Mouse (Mus musculus) intestine, embryonic 15.5 days (tissue): ENCODE results near the gene Adamts17. TPM values are rescaled to one million over a fixed set of nuclear protein-coding genes. Genes with fewer than 3 reads are reported as not detected.

Experiments used
- ATAC-seq: fragments of 200-750 bp; cut with Nextera tagmentation; 2 replicates; pipeline ENCODE4 v1.8.0; 2017; ENCODE audit warnings: moderate TSS enrichment, moderate library complexity
- H3K27ac ChIP-seq: fragments of 300-500 bp; sonication (generic); 2 replicates; pipeline ENCODE4 v1.5.1; 2015; ENCODE audit warnings: mild to moderate bottlenecking, inconsistent platforms
- H3K27me3 ChIP-seq: fragments of 300-500 bp; sonication (generic); replicated peaks from 2 replicates; pipeline ENCODE4 v1.6.1; 2015; ENCODE audit warnings: inconsistent platforms
- H3K36me3 ChIP-seq: fragments of 300-500 bp; sonication (generic); 2 replicates; pipeline ENCODE4 v1.6.1; 2015; ENCODE audit warnings: inconsistent platforms
- H3K4me1 ChIP-seq: fragments of 300-500 bp; sonication (generic); replicated peaks from 2 replicates; pipeline ENCODE4 v1.6.1; 2015; ENCODE audit warnings: inconsistent platforms
- H3K4me2 ChIP-seq: fragments of 300-500 bp; sonication (generic); replicated peaks from 2 replicates; pipeline ENCODE4 v1.6.1; 2015; ENCODE audit warnings: mild to moderate bottlenecking, inconsistent platforms
- H3K4me3 ChIP-seq: fragments of 300-500 bp; sonication (generic); replicated peaks from 2 replicates; pipeline ENCODE4 v1.5.1; 2015; ENCODE audit warnings: inconsistent platforms
- H3K9ac ChIP-seq: fragments of 300-500 bp; sonication (generic); 2 replicates; pipeline ENCODE4 v1.6.1; 2015; ENCODE audit warnings: inconsistent platforms
- H3K9me3 ChIP-seq: fragments of 300-500 bp; sonication (generic); 2 replicates; pipeline ENCODE4 v1.6.1; 2016; ENCODE audit warnings: inconsistent platforms
- WGBS: fragments of 180-500 bp; shearing (Covaris S2); methylation state at CpG from one replicate; pipeline ENCODE4 v1.1.7; 2015; 5-methylcytosine and 5-hydroxymethylcytosine counted together
- polyA plus RNA-seq: library from polyadenylated mRNA; unstranded; fragments of >200 nt; fragmentation: Nextera tagmentation; extraction: Ambion mirVana; gene quantifications from 2 replicates; pipeline ENCODE4 v1.2.1, GENCODE M21; 2015

Gene Adamts17
- polyA plus RNA-seq, 1 experiment from 2014 or later, result 3.3 TPM

GRCm38 (mm10) chr7:66936911-66937310 is 97.4 kb downstream of the Adamts17 start:
- no peak for ATAC-seq
- WGBS, result 80% methylated on average over 2 of the region's 2 CpGs
- H3K27me3 ChIP-seq, result no peaks in the 10 kb centered on the region
- peaks cover 11% of the 10 kb centered on the region; the same call in 1 of the 2 replicates for H3K4me1 ChIP-seq
- H3K4me2 ChIP-seq, result no peak overlapping the region
- H3K9ac ChIP-seq, result no peak overlapping the region
- H3K4me3 ChIP-seq, result no peak overlapping the region
- H3K9me3 ChIP-seq, result no peaks in the 10 kb centered on the region
- H3K36me3 ChIP-seq, result no peaks in the 10 kb centered on the region
- H3K27ac ChIP-seq, result no peak overlapping the region

- Histone ChIP-seq H3K4me3 (no peak overlapping the region), H3K4me2 (no peak overlapping the region), H3K9ac (no peak overlapping the region), H3K4me1 (peaks cover 6% of the 10 kb centered on the region; the same call in 1 of the 2 replicates), H3K9me3 (no peaks in the 10 kb centered on the region), H3K27ac (no peak overlapping the region), H3K36me3 (no peaks in the 10 kb centered on the region), H3K27me3 (no peaks in the 10 kb centered on the region)
- WGBS, result 69% methylated on average over 13 of the region's 13 CpGs
- no peak for ATAC-seq
Measured at GRCm38 (mm10) chr7:66938988-66939783, 99.7 kb downstream of the Adamts17 start.

- no peaks in the 10 kb centered on the region for H3K27me3 ChIP-seq
- H3K4me1 ChIP-seq, result peaks cover 4% of the 10 kb centered on the region; the same call in 1 of the 2 replicates
- no peak overlapping the region for H3K9ac ChIP-seq
- no peak for ATAC-seq
- no peaks in the 10 kb centered on the region for H3K36me3 ChIP-seq
- no peaks in the 10 kb centered on the region for H3K9me3 ChIP-seq
- no peak overlapping the region for H3K27ac ChIP-seq
- no peak overlapping the region for H3K4me3 ChIP-seq
- WGBS, result 77% methylated on average over 4 of the region's 4 CpGs
- no peak overlapping the region for H3K4me2 ChIP-seq
Measured at GRCm38 (mm10) chr7:66940761-66941160, 101.2 kb downstream of the Adamts17 start.

GRCm38 (mm10) chr7:66949006-66949405 is 109.5 kb downstream of the Adamts17 start:
- no peak for ATAC-seq
- Histone ChIP-seq H3K9ac (no peak overlapping the region), H3K4me3 (no peak overlapping the region), H3K36me3 (no peaks in the 10 kb centered on the region), H3K27ac (no peak overlapping the region), H3K4me2 (no peak overlapping the region), H3K27me3 (no peaks in the 10 kb centered on the region), H3K9me3 (no peaks in the 10 kb centered on the region), H3K4me1 (no peaks in the 10 kb centered on the region)
- WGBS, result 96% methylated on average over 3 of the region's 3 CpGs

- WGBS, result 89% methylated on average over 3 of the region's 3 CpGs
- H3K4me2 ChIP-seq, result no peak overlapping the region
- H3K9ac ChIP-seq, result no peak overlapping the region
- H3K9me3 ChIP-seq, result no peaks in the 10 kb centered on the region
- H3K4me1 ChIP-seq, result peaks cover 15% of the 10 kb centered on the region
- no peaks in the 10 kb centered on the region for H3K27me3 ChIP-seq
- ATAC-seq, result no peak
- no peaks in the 10 kb centered on the region for H3K36me3 ChIP-seq
- H3K4me3 ChIP-seq, result no peak overlapping the region
- H3K27ac ChIP-seq, result no peak overlapping the region
Measured at GRCm38 (mm10) chr7:66952921-66953320, 113.4 kb downstream of the Adamts17 start.

- H3K4me1 ChIP-seq, result peaks cover 15% of the 10 kb centered on the region
- 34% methylated on average over 8 of the region's 8 CpGs for WGBS
- no peaks in the 10 kb centered on the region for H3K27me3 ChIP-seq
- no peak overlapping the region for H3K4me3 ChIP-seq
- no peak overlapping the region for H3K9ac ChIP-seq
- H3K27ac ChIP-seq, result no peak overlapping the region
- no peak for ATAC-seq
- H3K36me3 ChIP-seq, result no peaks in the 10 kb centered on the region
- no peaks in the 10 kb centered on the region for H3K9me3 ChIP-seq
- H3K4me2 ChIP-seq, result no peak overlapping the region
Measured at GRCm38 (mm10) chr7:66954073-66954472, 114.5 kb downstream of the Adamts17 start.

- Histone ChIP-seq H3K4me3 (no peak overlapping the region), H3K9me3 (no peaks in the 10 kb centered on the region), H3K27ac (no peak overlapping the region), H3K4me1 (peaks cover 15% of the 10 kb centered on the region), H3K9ac (no peak overlapping the region), H3K4me2 (no peak overlapping the region), H3K36me3 (no peaks in the 10 kb centered on the region), H3K27me3 (no peaks in the 10 kb centered on the region)
- WGBS, result 80% methylated on average over 5 of the region's 5 CpGs
- peak; percentile 69 for ATAC-seq
Measured at GRCm38 (mm10) chr7:66954723-66955122, 115.2 kb downstream of the Adamts17 start.

- Histone ChIP-seq H3K9me3 (no peaks in the 10 kb centered on the region), H3K4me1 (peaks cover 17% of the 10 kb centered on the region), H3K9ac (no peak overlapping the region), H3K4me3 (no peak overlapping the region), H3K27me3 (no peaks in the 10 kb centered on the region), H3K36me3 (no peaks in the 10 kb centered on the region), H3K4me2 (no peak overlapping the region), H3K27ac (peak overlapping the region; percentile 58)
- ATAC-seq, result peak; percentile 50
- 23% methylated on average over 8 of the region's 8 CpGs for WGBS
Measured at GRCm38 (mm10) chr7:66955455-66955919, 116.0 kb downstream of the Adamts17 start.

- H3K4me3 ChIP-seq, result no peak overlapping the region
- H3K27ac ChIP-seq, result peak overlapping the region; percentile 58; the same call in 1 of the 2 replicates
- H3K36me3 ChIP-seq, result no peaks in the 10 kb centered on the region
- no peaks in the 10 kb centered on the region for H3K27me3 ChIP-seq
- no peaks in the 10 kb centered on the region for H3K9me3 ChIP-seq
- 49% methylated on average over 2 of the region's 2 CpGs for WGBS
- H3K9ac ChIP-seq, result no peak overlapping the region
- H3K4me2 ChIP-seq, result no peak overlapping the region
- peaks cover 20% of the 10 kb centered on the region for H3K4me1 ChIP-seq
- peak; percentile 28; the same call in 1 of the 2 replicates for ATAC-seq
Measured at GRCm38 (mm10) chr7:66955978-66956377, 116.4 kb downstream of the Adamts17 start.

GRCm38 (mm10) chr7:66957764-66958163 is 118.2 kb downstream of the Adamts17 start:
- Histone ChIP-seq H3K9ac (no peak overlapping the region), H3K27ac (no peak overlapping the region), H3K36me3 (no peaks in the 10 kb centered on the region), H3K9me3 (no peaks in the 10 kb centered on the region), H3K27me3 (no peaks in the 10 kb centered on the region), H3K4me1 (peaks cover 20% of the 10 kb centered on the region), H3K4me3 (no peak overlapping the region), H3K4me2 (no peak overlapping the region)
- WGBS, result 88% methylated on average over 7 of the region's 7 CpGs
- ATAC-seq, result no peak

GRCm38 (mm10) chr7:66960246-66961033 is 120.9 kb downstream of the Adamts17 start:
- no peak for ATAC-seq
- H3K9me3 ChIP-seq, result no peaks in the 10 kb centered on the region
- no peak overlapping the region for H3K9ac ChIP-seq
- no peak overlapping the region for H3K4me3 ChIP-seq
- no peaks in the 10 kb centered on the region for H3K27me3 ChIP-seq
- 49% methylated on average over 8 of the region's 8 CpGs for WGBS
- H3K4me2 ChIP-seq, result no peak overlapping the region
- no peak overlapping the region for H3K27ac ChIP-seq
- H3K36me3 ChIP-seq, result no peaks in the 10 kb centered on the region
- H3K4me1 ChIP-seq, result peaks cover 13% of the 10 kb centered on the region

- H3K27me3 ChIP-seq, result no peaks in the 10 kb centered on the region
- no peaks in the 10 kb centered on the region for H3K36me3 ChIP-seq
- ATAC-seq, result no peak
- WGBS, result 87% methylated on average over 10 of the region's 10 CpGs
- no peak overlapping the region for H3K4me2 ChIP-seq
- H3K9ac ChIP-seq, result no peak overlapping the region
- no peaks in the 10 kb centered on the region for H3K9me3 ChIP-seq
- H3K27ac ChIP-seq, result no peak overlapping the region
- H3K4me1 ChIP-seq, result peaks cover 19% of the 10 kb centered on the region
- no peak overlapping the region for H3K4me3 ChIP-seq
Measured at GRCm38 (mm10) chr7:66962736-66963135, 123.2 kb downstream of the Adamts17 start.
